Mouse (Mus musculus): ENCODE data around the gene Aplnr. TPM values are rescaled to one million over a fixed set of nuclear protein-coding genes. Genes with fewer than 3 reads are reported as not detected.

Gene Aplnr
- polyA plus RNA-seq, 1 experiment from 2014 or later, result 26.8 TPM

- Histone ChIP-seq H3K4me3 (ENCODE audit: control insufficient read depth in 1 of 2, insufficient read depth in 1 of 2, low read depth in 1 of 2, low read length in 2 of 2) (no peak overlapping the region), H3K27ac (replicated peaks in 1 of 2; ENCODE audit: control insufficient read depth in 1 of 2, insufficient read depth in 1 of 2, low read depth in 2 of 2, low read length in 2 of 2) (peak overlapping the region; percentile 63 to 68), H3K4me2 (ENCODE audit: low read length) (no peak overlapping the region), H3K9me3 (ENCODE audit: control insufficient read depth, low read length) (no peaks in the 10 kb centered on the region), H3K9ac (ENCODE audit: low read length) (no peak overlapping the region), H3K27me3 (ENCODE audit: control insufficient read depth, insufficient read depth, low read length) (no peaks in the 10 kb centered on the region), H3K4me1 (ENCODE audit: control insufficient read depth in 2 of 2, insufficient read depth in 2 of 2, low read length in 2 of 2) (peaks cover 8 to 17% of the 10 kb centered on the region in 2 experiments), H3K36me3 (ENCODE audit: control insufficient read depth, insufficient read depth, low read length) (no peaks in the 10 kb centered on the region)
- WGBS, result 39% methylated on average over 6 of the region's 6 CpGs
- peak; percentile 70 for ATAC-seq (ENCODE audit: insufficient number of reproducible peaks, insufficient read depth, low FRiP score, low read depth)
Measured at GRCm38 (mm10) chr2:85129496-85129971, 6.5 kb upstream of the Aplnr start.

- Histone ChIP-seq H3K9ac (ENCODE audit: low read length) (no peak overlapping the region), H3K4me1 (ENCODE audit: control insufficient read depth in 2 of 2, insufficient read depth in 2 of 2, low read length in 2 of 2) (peaks cover 8 to 17% of the 10 kb centered on the region in 2 experiments), H3K4me3 (ENCODE audit: control insufficient read depth in 1 of 2, insufficient read depth in 1 of 2, low read depth in 1 of 2, low read length in 2 of 2) (no peak overlapping the region), H3K4me2 (ENCODE audit: low read length) (no peak overlapping the region), H3K36me3 (ENCODE audit: control insufficient read depth, insufficient read depth, low read length) (no peaks in the 10 kb centered on the region), H3K9me3 (ENCODE audit: control insufficient read depth, low read length) (no peaks in the 10 kb centered on the region), H3K27me3 (ENCODE audit: control insufficient read depth, insufficient read depth, low read length) (no peaks in the 10 kb centered on the region), H3K27ac (replicated peaks in 1 of 2; ENCODE audit: control insufficient read depth in 1 of 2, insufficient read depth in 1 of 2, low read depth in 2 of 2, low read length in 2 of 2) (peak overlapping the region; percentile 63 to 68; a peak in 3 of 4 replicates)
- ATAC-seq (ENCODE audit: insufficient number of reproducible peaks, insufficient read depth, low FRiP score, low read depth), result no peak
- 32% methylated on average over 2 of the region's 2 CpGs for WGBS
Measured at GRCm38 (mm10) chr2:85131226-85131625, 4.8 kb upstream of the Aplnr start.

- Histone ChIP-seq H3K9me3 (ENCODE audit: control insufficient read depth, low read length) (no peaks in the 10 kb centered on the region), H3K4me2 (ENCODE audit: low read length) (no peak overlapping the region), H3K27ac (replicated peaks in 1 of 2; ENCODE audit: control insufficient read depth in 1 of 2, insufficient read depth in 1 of 2, low read depth in 2 of 2, low read length in 2 of 2) (peak overlapping the region; percentile 35 to 63; a peak in 3 of 4 replicates), H3K36me3 (ENCODE audit: control insufficient read depth, insufficient read depth, low read length) (no peaks in the 10 kb centered on the region), H3K4me1 (ENCODE audit: control insufficient read depth in 2 of 2, insufficient read depth in 2 of 2, low read length in 2 of 2) (peaks cover 8 to 17% of the 10 kb centered on the region in 2 experiments), H3K27me3 (ENCODE audit: control insufficient read depth, insufficient read depth, low read length) (no peaks in the 10 kb centered on the region), H3K9ac (ENCODE audit: low read length) (no peak overlapping the region), H3K4me3 (ENCODE audit: control insufficient read depth in 1 of 2, insufficient read depth in 1 of 2, low read depth in 1 of 2, low read length in 2 of 2) (no peak overlapping the region)
- WGBS, result 10% methylated on average over 1 of the region's 1 CpGs
- peak; percentile 25; the same call in 1 of the 2 replicates for ATAC-seq (ENCODE audit: insufficient number of reproducible peaks, insufficient read depth, low FRiP score, low read depth)
Measured at GRCm38 (mm10) chr2:85131724-85132123, 4.3 kb upstream of the Aplnr start.

GRCm38 (mm10) chr2:85132204-85132603 is 3.8 kb upstream of the Aplnr start:
- Histone ChIP-seq H3K9ac (ENCODE audit: low read length) (no peak overlapping the region), H3K4me1 (ENCODE audit: control insufficient read depth in 2 of 2, insufficient read depth in 2 of 2, low read length in 2 of 2) (peaks cover 8 to 17% of the 10 kb centered on the region in 2 experiments), H3K36me3 (ENCODE audit: control insufficient read depth, insufficient read depth, low read length) (no peaks in the 10 kb centered on the region), H3K27me3 (ENCODE audit: control insufficient read depth, insufficient read depth, low read length) (no peaks in the 10 kb centered on the region), H3K27ac (replicated peaks in 1 of 2; ENCODE audit: control insufficient read depth in 1 of 2, insufficient read depth in 1 of 2, low read depth in 2 of 2, low read length in 2 of 2) (peak overlapping the region in 1 of 2 experiments; percentile 56; a peak in 2 of 4 replicates), H3K4me2 (ENCODE audit: low read length) (no peak overlapping the region), H3K4me3 (ENCODE audit: control insufficient read depth in 1 of 2, insufficient read depth in 1 of 2, low read depth in 1 of 2, low read length in 2 of 2) (no peak overlapping the region), H3K9me3 (ENCODE audit: control insufficient read depth, low read length) (no peaks in the 10 kb centered on the region)
- no peak for ATAC-seq (ENCODE audit: insufficient number of reproducible peaks, insufficient read depth, low FRiP score, low read depth)
- 17% methylated on average over 2 of the region's 2 CpGs for WGBS

GRCm38 (mm10) chr2:85135099-85135498 is 926 bp upstream of the Aplnr start:
- Histone ChIP-seq H3K36me3 (ENCODE audit: control insufficient read depth, insufficient read depth, low read length) (no peaks in the 10 kb centered on the region), H3K27ac (replicated peaks in 1 of 2; ENCODE audit: control insufficient read depth in 1 of 2, insufficient read depth in 1 of 2, low read depth in 2 of 2, low read length in 2 of 2) (no peak overlapping the region), H3K9me3 (ENCODE audit: control insufficient read depth, low read length) (no peaks in the 10 kb centered on the region), H3K4me1 (ENCODE audit: control insufficient read depth in 2 of 2, insufficient read depth in 2 of 2, low read length in 2 of 2) (peaks cover 6 to 19% of the 10 kb centered on the region in 2 experiments), H3K27me3 (ENCODE audit: control insufficient read depth, insufficient read depth, low read length) (no peaks in the 10 kb centered on the region), H3K4me3 (ENCODE audit: control insufficient read depth in 1 of 2, insufficient read depth in 1 of 2, low read depth in 1 of 2, low read length in 2 of 2) (no peak overlapping the region), H3K9ac (ENCODE audit: low read length) (no peak overlapping the region), H3K4me2 (ENCODE audit: low read length) (no peak overlapping the region)
- no peak for ATAC-seq (ENCODE audit: insufficient number of reproducible peaks, insufficient read depth, low FRiP score, low read depth)
- WGBS, result 21% methylated on average over 1 of the region's 1 CpGs

- H3K4me1 ChIP-seq (ENCODE audit: control insufficient read depth in 2 of 2, insufficient read depth in 2 of 2, low read length in 2 of 2), result peaks cover 0 to 13% of the 10 kb centered on the region in 2 experiments; a peak in 3 of 4 replicates
- peak overlapping the region; percentile 35; the same call in 1 of the 2 replicates for H3K9ac ChIP-seq (ENCODE audit: low read length)
- no peak for ATAC-seq (ENCODE audit: insufficient number of reproducible peaks, insufficient read depth, low FRiP score, low read depth)
- H3K4me3 ChIP-seq (ENCODE audit: control insufficient read depth in 1 of 2, insufficient read depth in 1 of 2, low read depth in 1 of 2, low read length in 2 of 2), result peak overlapping the region; percentile 7 to 18; a peak in 3 of 4 replicates
- H3K27me3 ChIP-seq (ENCODE audit: control insufficient read depth, insufficient read depth, low read length), result no peaks in the 10 kb centered on the region
- no peak overlapping the region for H3K27ac ChIP-seq (replicated peaks in 1 of 2; ENCODE audit: control insufficient read depth in 1 of 2, insufficient read depth in 1 of 2, low read depth in 2 of 2, low read length in 2 of 2)
- no peaks in the 10 kb centered on the region for H3K36me3 ChIP-seq (ENCODE audit: control insufficient read depth, insufficient read depth, low read length)
- no peaks in the 10 kb centered on the region for H3K9me3 ChIP-seq (ENCODE audit: control insufficient read depth, low read length)
- WGBS, result 56% methylated on average over 21 of the region's 21 CpGs
- H3K4me2 ChIP-seq (ENCODE audit: low read length), result 0 out of 2 replicates have a peak overlapping the region, but pooled peaks have one; percentile 5
Measured at GRCm38 (mm10) chr2:85136831-85137520, 951 bp downstream of the Aplnr start.

- Histone ChIP-seq H3K9me3 (ENCODE audit: control insufficient read depth, low read length) (no peaks in the 10 kb centered on the region), H3K4me1 (ENCODE audit: control insufficient read depth in 2 of 2, insufficient read depth in 2 of 2, low read length in 2 of 2) (peaks cover 0 to 6% of the 10 kb centered on the region in 2 experiments; a peak in 3 of 4 replicates), H3K4me2 (ENCODE audit: low read length) (0 out of 2 replicates have a peak overlapping the region, but pooled peaks have one; percentile 5), H3K27me3 (ENCODE audit: control insufficient read depth, insufficient read depth, low read length) (no peaks in the 10 kb centered on the region), H3K4me3 (ENCODE audit: control insufficient read depth in 1 of 2, insufficient read depth in 1 of 2, low read depth in 1 of 2, low read length in 2 of 2) (peak overlapping the region; percentile 7 to 18; a peak in 3 of 4 replicates), H3K36me3 (ENCODE audit: control insufficient read depth, insufficient read depth, low read length) (no peaks in the 10 kb centered on the region), H3K27ac (replicated peaks in 1 of 2; ENCODE audit: control insufficient read depth in 1 of 2, insufficient read depth in 1 of 2, low read depth in 2 of 2, low read length in 2 of 2) (no peak overlapping the region), H3K9ac (ENCODE audit: low read length) (peak overlapping the region; percentile 35; the same call in 1 of the 2 replicates)
- no peak for ATAC-seq (ENCODE audit: insufficient number of reproducible peaks, insufficient read depth, low FRiP score, low read depth)
- 42% methylated on average over 10 of the region's 10 CpGs for WGBS
Measured at GRCm38 (mm10) chr2:85137601-85138140, 1.6 kb downstream of the Aplnr start.
